Mouse (Mus musculus) ES-Bruce4 (cell line): ENCODE results near the gene Cacng3.

ENCODE experiments used
- CTCF ChIP-seq: IDR thresholded peaks from one replicate; pipeline ENCODE4 v1.8.1; 2011; ENCODE audit warnings: low read depth, low read length
- POLR2A ChIP-seq: IDR thresholded peaks from one replicate; pipeline ENCODE4 v1.8.1; 2011; ENCODE audit warnings: low read length; ENCODE audit not compliant: insufficient read depth

GRCm38 (mm10) chr7:122795140-122795539 is 124.8 kb downstream of the Cacng3 start:
- TF ChIP-seq CTCF: no peak
- no peak for TF ChIP-seq POLR2A
